Mouse (Mus musculus): ENCODE data around the gene Wipf2.

The Wipf2 gene

GRCm38 (mm10) chr11:98934367-98934766 lies 70.9 kb downstream of the Wipf2 start:
- TF ChIP-seq GATA4 (IDR thresholded peaks at IDR 0.05; ENCODE audit: insufficient replicate concordance, low read length) = no peak

GRCm38 (mm10) chr11:98935123-98935522 lies 71.7 kb downstream of the Wipf2 start:
- TF ChIP-seq GATA4 (IDR thresholded peaks at IDR 0.05; ENCODE audit: insufficient replicate concordance, low read length) = no peak

GRCm38 (mm10) chr11:98936170-98936569 lies 72.7 kb downstream of the Wipf2 start:
- no peak; the same call in 1 of the 2 replicates for TF ChIP-seq GATA4 (IDR thresholded peaks at IDR 0.05; ENCODE audit: insufficient replicate concordance, low read length)

GRCm38 (mm10) chr11:98936606-98937409 lies 73.4 kb downstream of the Wipf2 start:
- TF ChIP-seq GATA4 (IDR thresholded peaks at IDR 0.05; ENCODE audit: insufficient replicate concordance, low read length) = no peak

- TF ChIP-seq GATA4 (IDR thresholded peaks at IDR 0.05; ENCODE audit: insufficient replicate concordance, low read length) = no peak
Measured at GRCm38 (mm10) chr11:98937410-98937913, 74.0 kb downstream of the Wipf2 start.

GRCm38 (mm10) chr11:98937914-98938694 lies 74.7 kb downstream of the Wipf2 start:
- no peak for TF ChIP-seq GATA4 (IDR thresholded peaks at IDR 0.05; ENCODE audit: insufficient replicate concordance, low read length)

- TF ChIP-seq GATA4 (IDR thresholded peaks at IDR 0.05; ENCODE audit: insufficient replicate concordance, low read length) = no peak
Measured at GRCm38 (mm10) chr11:98938701-98939083, 75.3 kb downstream of the Wipf2 start.

- no peak for TF ChIP-seq GATA4 (IDR thresholded peaks at IDR 0.05; ENCODE audit: insufficient replicate concordance, low read length)
Measured at GRCm38 (mm10) chr11:98939084-98939952, 75.9 kb downstream of the Wipf2 start.

GRCm38 (mm10) chr11:98939953-98940641 lies 76.7 kb downstream of the Wipf2 start:
- no peak for TF ChIP-seq GATA4 (IDR thresholded peaks at IDR 0.05; ENCODE audit: insufficient replicate concordance, low read length)

GRCm38 (mm10) chr11:98940776-98941175 lies 77.3 kb downstream of the Wipf2 start:
- TF ChIP-seq GATA4 (IDR thresholded peaks at IDR 0.05; ENCODE audit: insufficient replicate concordance, low read length) = no peak

- TF ChIP-seq GATA4 (IDR thresholded peaks at IDR 0.05; ENCODE audit: insufficient replicate concordance, low read length) = no peak
Measured at GRCm38 (mm10) chr11:98941341-98941825, 77.9 kb downstream of the Wipf2 start.

- no peak for TF ChIP-seq GATA4 (IDR thresholded peaks at IDR 0.05; ENCODE audit: insufficient replicate concordance, low read length)
Measured at GRCm38 (mm10) chr11:98941826-98942550, 78.5 kb downstream of the Wipf2 start.

- no peak for TF ChIP-seq GATA4 (IDR thresholded peaks at IDR 0.05; ENCODE audit: insufficient replicate concordance, low read length)
Measured at GRCm38 (mm10) chr11:98942555-98942922, 79.1 kb downstream of the Wipf2 start.
